Mouse (Mus musculus): ENCODE measurements around the gene Fam214b.

GRCm38 (mm10) chr4:43019176-43019575, 26.8 kb downstream of the Fam214b start:
- TF ChIP-seq CTCF (IDR thresholded peaks at IDR 0.05; ENCODE audit: control insufficient read depth, insufficient read depth, low read length) (no peak), POLR2A (IDR thresholded peaks at IDR 0.05; ENCODE audit: borderline replicate concordance, control insufficient read depth, low read depth, low read length) (no peak)
